Mouse (Mus musculus): Measurements from ENCODE around the gene Frmd8. TPM values are rescaled to one million over a fixed set of nuclear protein-coding genes. Genes with fewer than 3 reads are reported as not detected.

Gene Frmd8
- polyA plus RNA-seq, 1 experiment from 2014 or later = 13.8 TPM

GRCm38 (mm10) chr19:5836941-5837572, 38.0 kb downstream of the Frmd8 start:
- H3K4me3 ChIP-seq (ENCODE audit: low read depth, low read length) = no peak overlapping the region
- 0 out of 2 replicates have a peak overlapping the region, but pooled peaks have one; percentile 18 for H3K9ac ChIP-seq (ENCODE audit: low read length)
- H3K9me3 ChIP-seq (ENCODE audit: control insufficient read depth, low read length) = no peaks in the 10 kb centered on the region
- no peak overlapping the region; the same call in 1 of the 2 replicates for H3K27ac ChIP-seq (replicated peaks)
- DNase-seq (ENCODE audit: low spot score) (peak; percentile 54), ATAC-seq (ENCODE audit: low FRiP score, low TSS enrichment) (no peak)
- 65% methylated on average over 10 of the region's 10 CpGs for WGBS
- TF ChIP-seq EP300 (optimal IDR thresholded peaks at IDR 0.05) (no peak), CTCF (IDR thresholded peaks at IDR 0.05; ENCODE audit: low read depth) (no peak)
- no peaks in the 10 kb centered on the region for H3K36me3 ChIP-seq (ENCODE audit: control insufficient read depth, insufficient read depth, low read length)
- H3K27me3 ChIP-seq (ENCODE audit: control insufficient read depth, insufficient read depth, low read length) = no peaks in the 10 kb centered on the region
- no peaks in the 10 kb centered on the region for H3K4me1 ChIP-seq (replicated peaks; ENCODE audit: control insufficient read depth, insufficient read depth)
- H3K4me2 ChIP-seq (replicated peaks; ENCODE audit: low read depth) = no peak overlapping the region

GRCm38 (mm10) chr19:5835922-5836430, 39.1 kb downstream of the Frmd8 start:
- no peaks in the 10 kb centered on the region for H3K27me3 ChIP-seq (ENCODE audit: control insufficient read depth, insufficient read depth, low read length)
- no peak overlapping the region for H3K4me3 ChIP-seq (ENCODE audit: low read depth, low read length)
- no peak overlapping the region for H3K4me2 ChIP-seq (replicated peaks; ENCODE audit: low read depth)
- TF ChIP-seq CTCF (IDR thresholded peaks at IDR 0.05; ENCODE audit: low read depth) (no peak), EP300 (optimal IDR thresholded peaks at IDR 0.05) (no peak)
- H3K9ac ChIP-seq (ENCODE audit: low read length) = no peak overlapping the region
- WGBS = 83% methylated on average over 8 of the region's 8 CpGs
- DNase-seq (ENCODE audit: low spot score) (peak; percentile 44), ATAC-seq (ENCODE audit: low FRiP score, low TSS enrichment) (no peak)
- H3K4me1 ChIP-seq (replicated peaks; ENCODE audit: control insufficient read depth, insufficient read depth) = no peaks in the 10 kb centered on the region
- no peaks in the 10 kb centered on the region for H3K9me3 ChIP-seq (ENCODE audit: control insufficient read depth, low read length)
- no peaks in the 10 kb centered on the region for H3K36me3 ChIP-seq (ENCODE audit: control insufficient read depth, insufficient read depth, low read length)
- peak overlapping the region; percentile 40 for H3K27ac ChIP-seq (replicated peaks)

- no peak for TF ChIP-seq EP300 (optimal IDR thresholded peaks at IDR 0.05)
- TF ChIP-seq CTCF (IDR thresholded peaks at IDR 0.05; ENCODE audit: low read depth) = no peak
- Histone ChIP-seq H3K9me3 (ENCODE audit: control insufficient read depth, low read length) (no peaks in the 10 kb centered on the region), H3K4me3 (ENCODE audit: low read depth, low read length) (no peak overlapping the region), H3K27me3 (ENCODE audit: control insufficient read depth, insufficient read depth, low read length) (no peaks in the 10 kb centered on the region), H3K27ac (replicated peaks) (peak overlapping the region; percentile 40), H3K4me1 (replicated peaks; ENCODE audit: control insufficient read depth, insufficient read depth) (no peaks in the 10 kb centered on the region), H3K36me3 (ENCODE audit: control insufficient read depth, insufficient read depth, low read length) (no peaks in the 10 kb centered on the region), H3K4me2 (replicated peaks; ENCODE audit: low read depth) (no peak overlapping the region), H3K9ac (ENCODE audit: low read length) (no peak overlapping the region)
- DNase-seq (ENCODE audit: low spot score) = peak; percentile 53
- 81% methylated on average over 10 of the region's 10 CpGs for WGBS
- ATAC-seq (ENCODE audit: low FRiP score, low TSS enrichment) = no peak
Observed at GRCm38 (mm10) chr19:5835054-5835921, 39.8 kb downstream of the Frmd8 start.

- TF ChIP-seq CTCF (IDR thresholded peaks at IDR 0.05; ENCODE audit: low read depth) (no peak), EP300 (optimal IDR thresholded peaks at IDR 0.05) (no peak)
- ATAC-seq (ENCODE audit: low FRiP score, low TSS enrichment) (peak; percentile 3; the same call in 1 of the 2 replicates), DNase-seq (ENCODE audit: low spot score) (peak; percentile 45)
- Histone ChIP-seq H3K36me3 (ENCODE audit: control insufficient read depth, insufficient read depth, low read length) (no peaks in the 10 kb centered on the region), H3K4me3 (ENCODE audit: low read depth, low read length) (no peak overlapping the region), H3K4me2 (replicated peaks; ENCODE audit: low read depth) (no peak overlapping the region), H3K9me3 (ENCODE audit: control insufficient read depth, low read length) (no peaks in the 10 kb centered on the region), H3K27me3 (ENCODE audit: control insufficient read depth, insufficient read depth, low read length) (no peaks in the 10 kb centered on the region), H3K4me1 (replicated peaks; ENCODE audit: control insufficient read depth, insufficient read depth) (no peaks in the 10 kb centered on the region), H3K27ac (replicated peaks) (no peak overlapping the region), H3K9ac (ENCODE audit: low read length) (no peak overlapping the region)
- WGBS = 79% methylated on average over 12 of the region's 12 CpGs
Observed at GRCm38 (mm10) chr19:5834260-5834925, 40.7 kb downstream of the Frmd8 start.

DNA sequence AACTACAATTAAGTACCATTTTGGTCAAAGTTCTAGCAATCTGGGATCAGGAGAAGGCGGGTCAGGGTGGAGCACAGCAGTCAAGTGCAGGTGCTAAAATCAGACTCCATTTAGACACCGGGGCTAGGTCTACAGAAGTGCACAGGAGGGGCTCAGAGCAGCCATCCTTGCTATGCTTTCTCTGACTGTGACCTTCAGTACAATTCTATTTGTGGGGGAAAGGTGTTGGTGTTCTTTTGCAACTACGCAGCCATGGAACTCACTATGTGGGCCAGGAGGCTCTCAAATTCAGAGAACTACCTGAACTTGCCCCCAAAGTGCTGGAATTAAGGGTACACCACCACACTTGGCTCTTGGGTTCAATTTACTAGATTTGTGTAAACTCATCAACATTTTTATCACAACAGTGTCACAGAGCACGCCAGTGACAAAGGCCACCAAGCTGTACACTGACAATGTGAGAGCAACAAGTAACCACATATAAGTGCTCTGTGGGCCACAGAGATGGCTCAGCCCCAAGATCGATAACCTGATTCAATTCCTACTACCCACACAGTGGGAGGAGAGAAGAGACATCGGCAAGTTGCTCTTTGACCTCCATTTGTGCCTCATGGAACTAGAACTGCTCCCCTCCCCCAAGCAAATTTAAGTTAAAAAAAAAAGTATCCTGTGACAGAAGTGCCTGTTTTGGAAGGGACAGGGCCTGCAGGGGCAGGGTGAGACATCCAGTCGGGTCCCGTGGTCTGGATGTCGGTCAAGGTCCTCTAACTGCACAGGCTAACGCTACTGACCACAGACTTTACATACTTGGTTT, 41.6 kb downstream of the Frmd8 start:
- Histone ChIP-seq H3K9me3 (ENCODE audit: control insufficient read depth, low read length) (no peaks in the 10 kb centered on the region), H3K36me3 (ENCODE audit: control insufficient read depth, insufficient read depth, low read length) (no peaks in the 10 kb centered on the region), H3K27me3 (ENCODE audit: control insufficient read depth, insufficient read depth, low read length) (no peaks in the 10 kb centered on the region), H3K9ac (ENCODE audit: low read length) (no peak overlapping the region), H3K4me3 (ENCODE audit: low read depth, low read length) (no peak overlapping the region), H3K4me2 (replicated peaks; ENCODE audit: low read depth) (no peak overlapping the region), H3K4me1 (replicated peaks; ENCODE audit: control insufficient read depth, insufficient read depth) (no peaks in the 10 kb centered on the region), H3K27ac (replicated peaks) (no peak overlapping the region)
- peak; percentile 27 for DNase-seq (ENCODE audit: low spot score)
- no peak for ATAC-seq (ENCODE audit: low FRiP score, low TSS enrichment)
- WGBS = 86% methylated on average over 10 of the region's 10 CpGs
- TF ChIP-seq EP300 (optimal IDR thresholded peaks at IDR 0.05) (no peak), CTCF (IDR thresholded peaks at IDR 0.05; ENCODE audit: low read depth) (no peak)
